Mouse (Mus musculus): ENCODE data around the gene Gm49387.

- TF ChIP-seq CTCF (IDR thresholded peaks at IDR 0.05; ENCODE audit: low read depth, low read length) (no peak), POLR2A (IDR thresholded peaks at IDR 0.05; ENCODE audit: insufficient read depth, low read length) (no peak)
Measured at GRCm38 (mm10) chr14:31647991-31648390, 7.3 kb upstream of the Gm49387 start.
